Mouse (Mus musculus): Measurements from ENCODE around the gene Odf2l.

- TF ChIP-seq TCF12 (IDR thresholded peaks at IDR 0.05; ENCODE audit: insufficient read depth, poor library complexity, severe bottlenecking) (no peak), POLR2A (IDR thresholded peaks at IDR 0.05; ENCODE audit: insufficient read length, low read depth) (no peak), CEBPB (IDR thresholded peaks at IDR 0.05; ENCODE audit: insufficient read depth, poor library complexity, severe bottlenecking) (no peak), MYOD1 (IDR thresholded peaks at IDR 0.05; ENCODE audit: control insufficient read depth in 1 of 3, insufficient read length in 2 of 3, low read depth in 2 of 3) (no peak), POLR2AphosphoS2 (IDR thresholded peaks at IDR 0.05; ENCODE audit: insufficient read length, low read depth) (no peak), MAX (IDR thresholded peaks at IDR 0.05; ENCODE audit: low read depth) (no peak), E2F4 (IDR thresholded peaks at IDR 0.05; ENCODE audit: insufficient read depth) (no peak)
Observed at GRCm38 (mm10) chr3:145158441-145158840, 40.1 kb downstream of the Odf2l start.

Data from myocyte (in vitro differentiated cells).